Mouse (Mus musculus) B cell, adult (primary cell): Measurements from ENCODE around the gene Matn4. TPM values are rescaled to one million over a fixed set of nuclear protein-coding genes. Genes with fewer than 3 reads are reported as not detected.

Experiments
- total RNA-seq: library from RNA; stranded (reverse); gene quantifications from 4 replicates; pipeline ENCODE4 v1.2.4, GENCODE M21; 2023; ENCODE audit not compliant: inconsistent age

Matn4 gene
- total RNA-seq = 0.35 to 0.83 TPM (median 0.39 TPM) in 3 of 4 replicates, not detected in the other

GRCm38 (mm10) chr2:164405060-164405459 lies at the start of gene Matn4:
Matn4 (minus strand) TSS chr2:164405160.

DNA sequence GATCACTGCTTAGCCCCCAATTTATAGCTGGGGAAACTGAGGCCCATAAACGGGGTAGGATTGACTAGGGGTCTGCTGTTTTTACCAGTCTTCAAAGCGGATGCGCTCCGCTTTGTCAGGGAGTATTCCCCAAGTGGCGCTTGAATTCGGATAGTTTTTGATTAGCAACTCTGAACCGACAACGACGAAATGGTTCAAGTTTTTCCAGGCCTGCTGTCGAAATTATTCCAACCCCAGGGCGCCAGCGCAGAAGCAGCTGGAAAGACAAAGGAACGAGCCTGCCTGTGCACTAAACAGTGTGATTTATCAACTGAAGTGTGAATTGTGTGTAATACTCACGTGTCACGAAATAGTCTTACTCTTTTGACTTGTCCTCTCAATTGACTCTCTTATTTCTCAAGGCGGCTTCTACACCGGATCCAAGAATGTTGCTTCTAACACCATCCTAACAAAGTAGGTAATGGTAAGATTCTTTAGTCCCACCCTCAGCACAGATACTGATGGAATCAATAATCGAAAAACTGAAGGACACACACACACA lies 38.6 kb upstream of the Matn4 start, which contains the start of gene Sdc4:
Gene Sdc4 (minus strand): TSS at position 428 of the 541 bp plus-strand sequence.

DNA sequence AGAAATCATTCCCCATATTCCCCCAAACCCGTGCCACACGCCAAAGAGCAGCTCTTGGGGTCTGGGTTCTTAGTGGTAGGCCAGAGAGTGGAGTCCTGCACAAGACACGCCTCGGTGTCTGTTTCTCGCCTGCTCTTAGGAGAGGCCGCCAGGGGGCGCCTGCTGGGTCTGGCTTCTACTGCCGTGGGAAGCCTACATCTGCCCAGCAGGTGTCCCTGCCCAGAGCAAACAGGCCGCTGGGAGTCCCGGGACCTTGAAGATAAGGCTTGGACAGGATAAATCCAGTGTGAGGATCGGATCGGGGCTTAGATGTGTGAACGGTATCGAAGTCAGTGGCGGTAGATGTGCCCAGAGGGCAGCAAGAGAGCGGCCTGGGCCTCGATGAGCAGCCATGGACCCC lies 2.1 kb downstream of the Matn4 start, which contains the start of gene Rbpjl:
Gene Rbpjl (plus strand): TSS at position 236 of the 400 bp plus-strand sequence.

DNA sequence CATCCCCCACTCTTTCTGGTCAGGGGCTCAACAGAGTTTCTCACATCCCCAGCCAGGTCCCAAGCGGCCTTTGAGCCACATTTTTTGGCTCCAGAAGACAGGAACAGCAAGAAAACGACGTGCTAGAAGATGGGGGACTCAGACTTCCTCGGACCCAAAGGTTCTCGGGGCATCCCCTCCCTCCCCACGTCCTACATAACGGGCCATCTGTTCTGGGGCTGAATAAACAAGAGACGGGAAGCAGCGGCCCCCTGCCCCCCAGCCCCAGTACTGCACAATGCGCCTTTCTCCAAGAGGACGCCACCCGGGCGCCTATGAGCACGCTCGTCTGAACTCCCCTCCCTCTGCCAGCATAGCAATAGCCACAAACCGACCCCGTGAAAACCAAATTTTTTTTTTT lies 15.9 kb downstream of the Matn4 start, which contains the start of gene Slpi:
Gene Slpi (minus strand): TSS at position 76 of the 400 bp plus-strand sequence.

Other genes starting within 250 kb of the Matn4 start
- not detected in 4 replicates for gene Kcns1, start 234.0 kb downstream of the Matn4 start, total RNA-seq
- not detected in 4 replicates for gene Wfdc5, start 222.4 kb downstream of the Matn4 start, total RNA-seq
- not detected in 4 replicates for gene Wfdc12, start 214.6 kb downstream of the Matn4 start, total RNA-seq
- gene Wfdc15a, start 205.0 kb downstream of the Matn4 start, total RNA-seq = not detected in 4 replicates
- not detected in 4 replicates for gene Wfdc15b, start 183.5 kb downstream of the Matn4 start, total RNA-seq
- not detected in 4 replicates for gene Svs2, start 166.7 kb downstream of the Matn4 start, total RNA-seq
- gene Svs3b, start 148.5 kb downstream of the Matn4 start, total RNA-seq = not detected in 4 replicates
- gene Svs4, start 126.7 kb downstream of the Matn4 start, total RNA-seq = not detected in 4 replicates
- gene Svs3a, start 115.9 kb downstream of the Matn4 start, total RNA-seq = not detected in 4 replicates
- not detected in 4 replicates for gene Svs6, start 88.4 kb downstream of the Matn4 start, total RNA-seq
- gene Svs5, start 72.4 kb downstream of the Matn4 start, total RNA-seq = 1.7 TPM in 1 of 4 replicates, not detected in the others
- gene Slpi, start 16.1 kb downstream of the Matn4 start, total RNA-seq = 6.4 to 8.2 TPM (median 6.7 TPM) in 4 replicates
- gene Rbpjl, start 2.0 kb downstream of the Matn4 start, total RNA-seq = 0.24 to 0.69 TPM (median 0.34 TPM) in 4 replicates
- 173 to 196 TPM (median 177 TPM) in 4 replicates for gene Sdc4, start 38.7 kb upstream of the Matn4 start, total RNA-seq
- gene Sys1, start 51.8 kb upstream of the Matn4 start, total RNA-seq = 52.1 to 63.2 TPM (median 59.2 TPM) in 4 replicates
- 2.1 to 5.1 TPM in 2 of 4 replicates, not detected in the others for gene Gm20458, start 55.8 kb upstream of the Matn4 start, total RNA-seq
- gene Trp53tg5, start 68.6 kb upstream of the Matn4 start, total RNA-seq = not detected in 4 replicates
- gene Dbndd2, start 80.9 kb upstream of the Matn4 start, total RNA-seq = 5.2 to 7.2 TPM (median 6.9 TPM) in 4 replicates
- gene Pigt, start 92.4 kb upstream of the Matn4 start, total RNA-seq = 69.4 to 79.5 TPM (median 75.7 TPM) in 4 replicates
- not detected in 4 replicates for gene Wfdc2, start 157.3 kb upstream of the Matn4 start, total RNA-seq
- not detected in 4 replicates for gene Spint3, start 168.3 kb upstream of the Matn4 start, total RNA-seq
- not detected in 4 replicates for gene Wfdc6a, start 180.3 kb upstream of the Matn4 start, total RNA-seq
- not detected in 4 replicates for gene Eppin, start 188.4 kb upstream of the Matn4 start, total RNA-seq
- not detected in 4 replicates for gene Wfdc6b, start 208.4 kb upstream of the Matn4 start, total RNA-seq
- gene Wfdc8, start 208.5 kb upstream of the Matn4 start, total RNA-seq = not detected in 4 replicates
- gene Wfdc16, start 233.6 kb upstream of the Matn4 start, total RNA-seq = not detected in 4 replicates